Mouse (Mus musculus): ENCODE data around the gene Ptma.
"Not testable (repeated sequence)": the region's sequence is repeated elsewhere in the genome, so short reads cannot be mapped to it uniquely, and the experiment has no call there.

GRCm38 (mm10) chr1:86513031-86513430, 13.5 kb upstream of the Ptma start:
- not testable (repeated sequence) for TF ChIP-seq EP300, CTCF (IDR thresholded peaks at IDR 0.05; ENCODE audit: low read depth)
